Mouse (Mus musculus) induced T-regulatory cell, adult 2 months (primary cell): ENCODE results near the gene Nr2c2ap.

Experiments used
- DNase-seq: peaks from one replicate; pipeline ENCODE4 v3.0.0-alpha.2; 2012; ENCODE audit warnings: low read depth

The Nr2c2ap gene

GRCm38 (mm10) chr8:70118726-70119700 is 12.1 kb upstream of the Nr2c2ap start:
- DNase-seq, result no peak

GRCm38 (mm10) chr8:70120667-70121066 is 10.5 kb upstream of the Nr2c2ap start, which contains the start of gene Ncan:
Gene Ncan, minus strand, starts transcription at chr8:70120873.
- DNase-seq, result peak; percentile 51

- DNase-seq, result peak; percentile 47
These were observed 8.3 kb upstream of the Nr2c2ap start for GRCm38 (mm10) chr8:70122863-70123262.

- no peak for DNase-seq
These were observed 6.1 kb upstream of the Nr2c2ap start for GRCm38 (mm10) chr8:70124992-70125391.

- no peak for DNase-seq
These were observed 2.7 kb upstream of the Nr2c2ap start for GRCm38 (mm10) chr8:70128435-70128834.

GRCm38 (mm10) chr8:70129309-70129952 is 1.7 kb upstream of the Nr2c2ap start:
- no peak for DNase-seq

GRCm38 (mm10) chr8:70130066-70130465 is 1.1 kb upstream of the Nr2c2ap start:
- no peak for DNase-seq

GRCm38 (mm10) chr8:70134086-70134485 is 3.0 kb downstream of the Nr2c2ap start:
- DNase-seq, result no peak

- DNase-seq, result no peak
These were observed 3.8 kb downstream of the Nr2c2ap start for GRCm38 (mm10) chr8:70134931-70135330.

- DNase-seq, result no peak
These were observed 5.5 kb downstream of the Nr2c2ap start for GRCm38 (mm10) chr8:70136591-70136990.

- no peak for DNase-seq
These were observed 6.8 kb downstream of the Nr2c2ap start for GRCm38 (mm10) chr8:70137890-70138289.

GRCm38 (mm10) chr8:70139026-70139857 is 8.1 kb downstream of the Nr2c2ap start, which contains the start of the genes Rfxank, Borcs8 and Mef2b:
Gene Rfxank, minus strand, starts transcription at chr8:70139154.
Gene Borcs8, plus strand, starts transcription at chr8:70139499.
Gene Mef2b, plus strand, starts transcription at chr8:70139711.
- peak; percentile 100 for DNase-seq

- no peak for DNase-seq
These were observed 8.8 kb downstream of the Nr2c2ap start for GRCm38 (mm10) chr8:70139981-70140380.

- no peak for DNase-seq
These were observed 16.8 kb downstream of the Nr2c2ap start for GRCm38 (mm10) chr8:70147678-70148607.

GRCm38 (mm10) chr8:70150158-70150557 is 19.0 kb downstream of the Nr2c2ap start:
- no peak for DNase-seq

GRCm38 (mm10) chr8:70152537-70153257 is 21.6 kb downstream of the Nr2c2ap start:
- peak; percentile 87 for DNase-seq

- DNase-seq, result no peak
These were observed 26.2 kb downstream of the Nr2c2ap start for GRCm38 (mm10) chr8:70157240-70157800.

GRCm38 (mm10) chr8:70158069-70158853 is 27.1 kb downstream of the Nr2c2ap start:
- peak; percentile 88 for DNase-seq

- no peak for DNase-seq
These were observed 28.1 kb downstream of the Nr2c2ap start for GRCm38 (mm10) chr8:70159211-70159610.
